Mouse (Mus musculus) spleen, postnatal 4 days (tissue): ENCODE results near the gene Vmn2r83.

ENCODE experiments used
- DNase-seq, 2 experiments: peaks; one replicate each; pipeline ENCODE4 v3.0.0; 2022; ENCODE audit warnings: low spot score in 2 of 2

Vmn2r83 gene

GRCm38 (mm10) chr10:79537781-79538180 is 69.2 kb downstream of the Vmn2r83 start:
- peak in 1 of 2 experiments; percentile 51 for DNase-seq

DNA sequence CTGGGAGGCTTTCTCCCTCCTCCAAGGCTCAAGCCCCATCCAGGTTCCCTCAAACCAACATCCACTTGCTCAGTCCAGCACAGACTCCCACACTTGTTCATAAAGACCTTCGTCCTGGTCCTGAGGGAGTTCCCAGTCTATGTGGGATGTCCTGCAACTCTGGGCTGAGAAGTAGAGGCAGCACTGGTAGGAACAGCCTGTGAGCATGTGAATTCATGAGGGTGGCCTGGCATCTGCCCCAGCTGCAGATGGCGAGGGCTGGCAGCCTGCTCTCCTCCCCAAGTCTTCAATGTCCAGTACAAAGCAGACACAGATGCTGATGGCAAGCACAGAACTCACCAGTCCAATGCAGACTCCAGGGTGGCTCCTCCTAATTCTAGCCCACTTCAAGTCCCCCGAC is 69.8 kb downstream of the Vmn2r83 start:
- DNase-seq = peak in 1 of 2 experiments; percentile 47

- no peak for DNase-seq
Measured at GRCm38 (mm10) chr10:79538873-79539272, 70.3 kb downstream of the Vmn2r83 start.

GRCm38 (mm10) chr10:79539701-79540495 is 71.4 kb downstream of the Vmn2r83 start:
- DNase-seq = peak in 1 of 2 experiments; percentile 53

DNA sequence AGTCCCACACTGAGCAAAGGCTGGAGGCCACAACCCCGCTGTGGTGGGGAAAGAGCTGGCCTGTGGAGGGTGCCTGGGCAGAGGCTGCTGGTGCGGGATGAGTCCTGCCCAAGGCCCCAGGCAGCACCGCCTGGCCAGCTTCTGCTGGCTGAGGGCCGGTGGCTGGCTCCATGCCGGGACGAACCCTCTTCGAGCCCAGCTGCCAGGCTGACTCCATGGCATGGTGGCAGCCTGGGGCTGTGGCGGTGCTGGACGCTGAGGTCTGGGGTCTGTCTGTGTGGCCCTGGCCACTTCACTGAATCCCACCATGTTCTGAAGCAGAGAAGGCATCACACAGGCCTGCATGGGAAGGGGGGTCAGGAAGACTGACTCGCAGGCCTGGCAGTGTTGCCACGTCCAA is 72.2 kb downstream of the Vmn2r83 start:
- DNase-seq = peak in 1 of 2 experiments; percentile 59

- peak in 1 of 2 experiments; percentile 61 for DNase-seq
Measured at GRCm38 (mm10) chr10:79541522-79541921, 73.0 kb downstream of the Vmn2r83 start.

DNA sequence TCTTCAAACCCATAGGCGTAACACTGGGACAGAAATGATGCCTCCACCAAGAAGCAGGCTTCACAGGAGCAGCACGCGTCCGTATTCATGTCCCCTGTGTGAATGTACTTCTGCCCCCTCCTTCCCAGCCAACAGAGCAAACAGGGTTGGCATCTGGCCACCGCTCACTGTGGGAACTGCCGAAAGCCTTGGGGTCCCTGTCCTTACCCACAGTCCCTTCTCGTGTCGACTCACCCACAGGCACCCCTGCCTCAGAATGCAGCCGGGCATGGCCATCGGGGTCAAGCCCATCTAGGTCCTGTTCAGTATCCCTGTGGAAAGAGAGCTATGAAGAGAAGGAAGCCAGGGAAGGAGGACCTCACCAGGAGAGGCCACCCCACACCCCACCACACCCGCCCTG is 73.6 kb downstream of the Vmn2r83 start:
- DNase-seq = peak in 1 of 2 experiments; percentile 54
